Mouse (Mus musculus) urinary bladder, postnatal 14 days (tissue): ENCODE data around the gene Irs1.

Experiments used
- DNase-seq: peaks from one replicate; pipeline ENCODE4 v3.0.0; 2021; ENCODE audit warnings: low spot score

The Irs1 gene

DNA sequence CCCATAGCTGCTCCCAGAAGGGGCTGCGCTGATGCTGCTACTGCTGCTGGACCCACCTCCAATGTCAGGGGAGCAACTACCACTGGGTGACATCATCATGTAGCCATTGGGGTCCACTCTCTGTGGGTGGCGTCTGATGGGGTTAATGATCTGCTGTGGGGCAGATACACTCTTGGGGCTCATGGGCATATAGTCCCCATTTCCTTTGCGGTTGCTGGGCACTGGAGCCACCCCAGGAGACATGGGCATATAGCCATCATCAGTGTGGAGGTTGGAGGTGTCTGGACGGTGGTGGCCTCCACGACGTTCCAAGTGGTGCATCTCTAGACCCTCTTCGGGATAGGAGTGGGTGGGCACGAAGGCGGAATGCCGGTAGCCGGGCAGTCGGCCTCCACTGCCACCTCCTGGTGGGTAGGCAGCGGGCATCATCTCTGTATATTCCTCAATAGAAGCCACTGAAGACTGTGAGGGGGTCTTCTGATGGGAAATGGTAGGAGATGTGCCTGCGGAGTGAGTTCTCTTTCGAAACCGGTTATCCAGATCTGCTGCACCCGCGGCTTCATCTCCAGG, 2.7 kb downstream of the Irs1 start:
- DNase-seq, result no peak

DNA sequence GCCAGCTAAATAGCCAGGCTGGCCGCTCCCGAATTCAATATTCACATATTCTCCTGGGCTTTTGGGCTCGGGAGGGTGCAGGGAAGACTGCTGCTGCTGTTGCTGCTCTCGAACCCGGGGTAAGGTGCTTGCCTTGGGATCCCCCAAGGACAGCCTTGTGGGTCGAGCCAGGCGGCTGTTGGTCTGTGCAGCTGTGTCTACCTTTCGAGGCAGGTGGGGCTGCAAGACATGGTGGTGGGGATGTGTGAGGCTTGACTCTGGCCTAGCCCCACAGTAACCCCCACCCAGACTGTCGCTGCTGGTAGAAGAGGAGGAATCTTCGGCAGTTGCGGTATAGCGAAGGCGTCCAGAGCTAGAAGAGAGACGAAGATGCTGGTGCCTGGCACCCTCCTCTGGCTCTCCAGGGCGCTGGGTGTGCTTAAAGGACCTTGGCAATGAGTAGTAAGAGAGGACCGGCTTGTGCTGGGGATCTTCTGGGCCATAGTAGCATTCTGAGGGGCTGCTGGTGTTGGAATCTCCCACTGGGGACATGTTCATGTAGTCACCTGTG, 3.4 kb downstream of the Irs1 start:
- no peak for DNase-seq

DNA sequence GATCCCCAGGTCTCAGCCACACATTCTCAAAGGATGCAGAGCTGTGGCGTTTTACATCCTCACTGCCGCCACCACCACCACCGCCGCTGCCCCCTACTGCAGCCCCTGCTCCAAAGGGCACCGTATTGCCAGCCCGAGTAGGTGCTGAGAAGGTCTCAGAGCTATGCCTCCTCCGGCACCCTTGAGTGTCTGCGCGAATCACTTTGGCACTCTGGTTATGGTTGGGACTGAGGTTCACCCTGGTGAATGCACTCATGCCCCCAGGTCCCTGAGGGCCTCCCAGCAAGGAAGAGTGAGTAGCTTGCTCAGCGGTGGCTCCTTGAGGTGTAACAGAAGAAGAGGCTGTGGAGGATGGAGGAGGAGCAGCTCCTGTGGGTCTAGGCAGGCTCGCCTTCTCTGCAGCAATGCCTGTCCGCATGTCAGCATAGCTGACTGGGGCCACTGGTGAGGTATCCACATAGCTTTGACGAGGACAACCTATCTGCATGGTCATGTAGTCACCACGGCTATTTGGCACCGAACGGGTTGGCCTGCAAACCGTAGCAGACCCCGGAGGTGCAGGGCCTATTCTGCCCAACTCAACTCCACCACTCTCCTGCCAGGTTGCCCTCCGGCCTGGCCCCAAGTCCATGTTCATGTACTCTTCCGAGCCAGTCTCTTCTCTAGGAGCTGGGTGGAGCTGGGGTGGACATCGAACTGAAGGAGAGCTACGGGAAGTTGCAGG, 4.0 kb downstream of the Irs1 start:
- DNase-seq, result no peak

DNA sequence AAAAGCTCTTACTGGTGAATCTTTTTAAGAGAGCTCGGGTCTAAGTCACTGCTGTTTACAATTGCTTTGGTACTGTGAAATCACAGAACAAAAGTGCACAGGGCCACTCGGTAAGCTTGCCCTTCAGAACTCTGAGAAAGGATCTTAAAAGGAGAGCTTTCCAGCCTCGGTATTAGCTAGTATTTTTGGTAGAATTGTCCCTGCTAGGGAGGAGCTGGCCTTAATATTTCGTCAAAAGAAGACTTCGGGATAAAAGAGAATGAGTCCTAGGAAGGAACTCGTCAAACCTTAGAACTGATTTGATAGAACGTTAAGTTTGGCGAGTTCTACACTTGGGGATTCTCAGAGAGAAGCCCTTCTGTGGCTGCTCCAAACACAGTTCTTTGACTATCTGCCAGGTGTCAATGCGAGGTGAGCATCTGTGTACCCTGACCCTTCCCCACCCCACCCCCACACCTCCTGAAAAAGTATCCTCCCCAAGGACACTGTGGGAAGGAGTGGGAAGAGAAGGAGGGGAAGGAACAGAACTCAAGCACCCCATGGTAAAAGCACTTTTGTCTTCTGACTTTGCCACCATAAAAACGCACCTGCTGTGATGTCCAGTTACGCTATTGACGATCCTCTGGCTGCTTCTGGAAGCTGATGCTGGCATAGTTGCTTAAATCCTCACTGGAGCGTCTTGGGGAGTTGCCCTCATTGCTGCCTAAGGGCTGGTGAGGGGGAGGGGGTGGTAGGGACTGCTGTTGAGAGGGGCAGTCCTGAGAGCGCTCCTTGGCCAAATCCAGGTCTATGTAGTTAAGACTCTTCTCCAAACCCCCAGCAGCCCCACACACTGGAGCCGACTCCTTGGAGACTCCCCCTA, 4.8 kb downstream of the Irs1 start:
- no peak for DNase-seq

DNA sequence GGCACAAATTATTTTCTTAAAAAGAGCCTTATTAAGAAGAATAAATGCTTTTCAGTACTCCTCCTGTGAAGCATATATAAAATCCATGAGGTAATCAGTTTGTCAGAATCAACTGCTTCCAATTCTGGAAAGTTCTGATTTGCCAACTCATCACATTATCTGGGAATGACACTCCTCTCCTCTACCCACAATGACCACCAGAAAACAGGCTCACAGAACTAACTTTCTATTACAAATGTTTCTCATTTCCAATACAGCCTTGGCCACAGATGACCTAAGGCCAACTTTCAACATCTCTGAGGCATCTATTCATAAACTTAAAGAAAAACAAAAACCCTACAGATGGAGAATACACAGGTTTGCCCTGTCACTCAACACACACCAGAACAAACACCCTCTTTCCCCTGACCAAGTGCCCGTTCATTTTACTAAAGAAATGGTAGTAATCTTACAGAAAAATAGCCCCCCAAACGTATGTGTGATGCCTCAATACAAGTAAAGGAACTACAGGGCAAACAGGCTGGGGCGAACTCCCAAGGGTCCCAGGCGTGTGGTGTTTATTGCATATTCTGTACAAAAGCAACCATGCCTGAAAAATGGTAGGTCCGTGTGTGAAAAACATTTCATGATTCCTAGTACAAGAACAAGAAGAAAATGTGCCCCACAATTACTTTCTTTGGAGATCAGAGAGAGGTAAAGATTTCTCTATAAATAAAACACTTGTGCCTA, 5.6 kb downstream of the Irs1 start:
- no peak for DNase-seq

DNA sequence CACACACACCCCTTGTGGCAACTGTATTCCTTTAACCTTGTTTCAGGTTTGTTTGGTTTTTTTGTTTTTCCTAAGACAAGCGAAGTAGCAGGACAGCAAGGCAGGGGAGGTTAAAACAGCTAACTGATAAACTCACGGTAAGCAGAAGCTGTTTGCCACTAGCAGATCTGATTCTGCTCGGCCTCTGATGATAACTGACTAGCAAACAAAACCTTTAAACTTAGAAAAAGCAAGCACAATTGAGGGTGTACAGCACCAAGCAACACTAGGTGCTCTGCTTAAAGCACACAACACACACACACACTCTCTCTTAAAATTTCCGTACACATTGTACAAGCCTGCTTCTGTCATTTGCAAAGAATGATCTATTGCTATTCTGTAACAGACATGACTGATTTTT, 6.8 kb downstream of the Irs1 start:
- DNase-seq, result no peak

DNA sequence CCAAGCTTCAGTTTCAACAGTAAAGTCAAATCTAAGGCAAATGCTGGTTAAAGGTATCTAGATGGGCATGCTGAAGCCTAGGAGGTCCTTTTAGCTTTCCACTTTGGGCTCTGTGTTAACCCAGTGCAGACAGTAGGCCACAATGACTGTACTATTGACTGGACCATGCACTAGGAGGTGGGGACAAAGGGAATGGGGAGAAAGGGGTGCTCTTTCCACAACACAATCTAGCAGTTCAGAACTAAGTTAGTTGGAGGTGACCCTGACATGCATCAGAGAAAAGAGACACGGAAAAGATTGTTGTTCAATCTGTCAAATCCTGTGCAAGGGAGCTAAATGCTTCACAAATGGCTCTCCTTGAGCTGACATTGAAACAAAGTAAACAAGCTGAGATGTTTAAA, 7.3 kb downstream of the Irs1 start:
- DNase-seq, result no peak

DNA sequence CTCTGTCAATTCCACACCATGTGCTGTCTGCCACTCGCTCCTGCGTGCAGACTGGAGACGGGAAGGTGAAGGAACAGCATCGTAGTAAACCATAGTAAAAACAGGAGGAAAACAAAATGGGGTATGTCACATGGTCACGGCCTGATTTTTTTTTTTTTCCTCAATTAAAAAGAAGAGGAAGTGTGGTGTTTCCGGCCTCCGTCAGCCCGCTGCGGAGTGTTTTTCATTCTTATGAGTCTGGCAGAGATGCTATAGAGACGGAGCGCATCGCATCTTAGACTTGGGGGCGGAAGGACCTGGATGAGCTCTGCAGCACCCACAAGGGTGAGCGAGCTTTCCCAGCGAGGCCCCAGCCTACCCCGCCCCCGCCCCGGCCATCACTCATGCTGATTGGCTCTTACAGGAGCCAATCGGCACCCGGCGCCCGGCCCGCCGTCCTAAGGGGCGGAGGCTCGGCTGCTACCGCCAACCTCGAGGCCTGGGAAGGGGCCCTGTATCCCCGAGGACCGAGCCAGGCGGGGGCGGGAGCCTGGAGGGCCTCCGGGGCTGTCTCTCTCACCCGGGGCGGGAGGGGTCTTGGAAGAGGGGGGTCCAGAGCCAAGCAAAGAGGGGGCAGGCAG, 8.1 kb downstream of the Irs1 start:
- DNase-seq, result peak; percentile 88

DNA sequence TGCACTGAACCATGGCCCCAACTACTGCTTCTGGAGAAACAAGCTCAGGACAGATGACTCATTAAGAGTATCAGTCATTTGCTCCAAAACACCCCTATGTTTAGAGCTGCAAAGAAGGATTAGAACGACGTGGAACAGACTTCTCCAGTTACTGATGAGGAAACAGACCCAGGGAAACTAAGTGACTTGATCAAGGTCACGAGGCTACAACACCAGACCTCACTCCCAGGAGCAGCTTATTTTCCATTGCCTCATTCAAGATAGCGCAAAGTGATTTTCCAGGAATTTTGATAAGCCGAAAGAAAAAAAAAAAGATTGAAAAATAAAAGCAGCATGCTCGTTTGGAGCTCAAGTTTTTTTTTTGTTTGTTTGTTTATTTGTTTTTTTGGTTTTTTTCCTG, 9.4 kb downstream of the Irs1 start:
- DNase-seq, result no peak

DNA sequence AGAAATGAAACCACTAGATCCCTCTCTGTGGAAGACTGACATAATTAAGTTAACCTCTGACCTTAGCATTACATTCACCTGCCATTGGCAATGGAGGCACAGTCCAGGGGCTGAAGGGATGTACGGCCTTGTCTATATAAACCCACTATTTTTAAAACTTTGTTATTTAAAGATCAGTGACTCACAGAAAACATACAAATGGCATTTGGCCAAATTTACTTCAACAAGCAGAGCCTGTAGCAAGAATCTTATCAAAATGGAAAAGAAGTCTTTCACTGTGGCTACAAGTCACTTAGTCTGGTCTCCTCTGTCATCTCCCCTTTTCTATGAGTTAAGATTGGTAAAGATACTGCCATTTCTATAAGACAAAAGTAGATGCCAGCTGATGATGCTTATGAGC, 11.4 kb downstream of the Irs1 start:
- no peak for DNase-seq

DNA sequence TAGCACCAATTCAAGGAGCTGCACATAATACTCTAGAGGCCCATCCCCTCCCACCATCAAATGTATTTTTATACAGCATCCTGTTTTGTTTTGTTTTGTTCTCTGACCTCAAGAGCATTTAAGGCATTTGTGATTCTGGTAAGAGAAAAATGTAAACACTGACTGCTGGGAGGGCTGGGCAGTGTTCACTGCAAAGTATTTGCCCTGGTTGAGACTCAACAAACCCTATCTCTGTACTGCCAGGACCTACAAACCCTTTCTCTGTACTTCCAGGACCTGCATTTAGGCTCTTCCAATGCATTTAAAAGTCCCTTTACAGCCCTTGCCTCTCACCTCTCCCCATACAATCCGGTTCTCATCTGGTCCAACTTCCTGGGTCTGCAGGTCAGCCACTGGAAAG, 16.9 kb downstream of the Irs1 start:
- DNase-seq, result no peak

DNA sequence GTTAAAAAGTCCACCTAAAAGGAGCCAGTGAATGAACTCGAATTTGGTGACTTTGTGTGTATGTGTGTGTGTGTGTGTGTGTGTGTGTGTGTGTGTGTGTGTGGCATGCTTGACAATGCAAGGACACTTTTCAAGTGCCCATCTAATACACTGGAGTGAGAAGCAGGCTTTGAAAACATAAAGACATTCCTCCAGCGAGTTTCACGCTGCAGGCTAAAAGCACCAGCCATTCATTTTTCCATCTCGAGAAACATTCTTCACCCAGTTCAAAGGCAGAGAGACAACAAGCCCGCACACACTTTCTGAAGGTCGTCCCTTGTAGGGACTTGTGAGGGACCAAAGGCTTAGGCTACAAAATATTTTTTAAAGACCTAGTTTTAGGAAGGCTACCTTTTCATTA, 17.7 kb downstream of the Irs1 start:
- no peak for DNase-seq

DNA sequence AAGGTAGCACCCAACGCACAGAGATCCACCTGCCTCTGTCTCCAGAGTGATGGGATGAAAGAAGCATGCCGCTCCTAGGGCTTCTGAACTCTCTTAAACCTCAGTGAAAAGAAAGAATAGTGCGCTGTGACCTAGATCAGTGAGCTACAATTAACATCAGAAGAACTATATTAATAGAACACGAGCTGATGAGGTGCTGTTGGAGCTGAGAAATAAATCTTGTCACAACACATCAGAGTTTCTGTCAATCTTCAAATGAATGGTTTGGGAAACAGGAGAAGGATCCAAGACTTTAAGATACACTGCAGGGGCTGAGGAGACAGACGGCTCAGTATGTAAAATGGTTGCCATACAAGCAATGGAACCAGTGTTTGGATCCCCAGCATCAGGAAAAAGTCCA, 19.0 kb downstream of the Irs1 start:
- no peak for DNase-seq

DNA sequence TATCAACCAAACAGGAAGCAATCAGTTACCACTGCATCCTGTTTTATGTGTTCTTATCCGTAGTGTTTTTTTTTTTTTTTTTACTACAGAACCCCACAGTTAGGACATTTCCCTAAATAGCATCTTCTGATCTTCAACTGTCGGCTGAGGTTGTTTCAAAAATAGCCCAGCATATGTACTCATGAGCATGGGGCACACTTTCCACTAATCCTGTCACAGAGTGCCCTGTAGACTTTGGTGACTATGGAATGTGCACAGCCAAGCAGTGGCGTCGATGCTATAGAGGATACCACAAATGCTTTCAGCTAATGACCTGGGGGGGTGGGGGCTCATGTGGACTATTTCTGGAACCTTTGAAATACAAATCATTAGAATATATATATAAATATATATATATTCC, 23.7 kb downstream of the Irs1 start:
- no peak for DNase-seq

DNA sequence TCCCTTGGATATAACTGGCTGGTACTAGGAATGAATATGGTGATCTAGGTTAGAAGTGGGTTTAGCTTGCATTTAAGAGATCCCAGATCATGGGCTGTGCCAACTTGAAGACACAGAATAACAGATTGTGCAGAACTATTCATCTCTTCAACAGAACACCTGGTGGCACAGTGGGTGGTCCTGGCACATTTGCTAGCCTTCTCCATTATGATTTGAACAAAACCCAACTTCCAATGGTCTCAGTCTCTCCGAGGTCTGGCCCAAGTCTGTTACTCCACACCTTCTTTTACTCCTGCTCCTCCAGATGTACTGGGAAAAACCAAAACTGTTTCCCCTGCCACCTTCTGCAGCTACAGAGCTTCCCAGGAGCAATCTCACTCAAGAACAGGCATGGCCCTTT, 28.9 kb downstream of the Irs1 start:
- DNase-seq, result no peak

DNA sequence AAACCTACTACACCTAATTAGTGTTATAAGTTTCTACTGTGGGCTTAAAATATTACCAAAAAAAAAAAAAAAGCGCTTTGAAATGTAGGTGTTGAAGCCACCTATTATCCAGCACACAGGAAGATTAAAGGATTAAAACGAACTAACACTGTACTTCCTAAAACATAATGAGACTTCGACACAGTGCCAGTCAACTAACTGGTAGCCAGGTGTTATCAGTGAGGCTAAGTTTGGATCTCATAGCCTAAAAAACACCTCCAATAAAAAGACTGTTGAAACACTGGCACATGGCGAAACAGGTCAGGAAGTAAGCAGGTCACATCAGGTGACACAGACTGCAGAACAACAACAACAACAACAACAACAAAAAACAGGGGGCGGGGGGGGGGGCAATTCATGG, 29.6 kb downstream of the Irs1 start:
- no peak for DNase-seq

DNA sequence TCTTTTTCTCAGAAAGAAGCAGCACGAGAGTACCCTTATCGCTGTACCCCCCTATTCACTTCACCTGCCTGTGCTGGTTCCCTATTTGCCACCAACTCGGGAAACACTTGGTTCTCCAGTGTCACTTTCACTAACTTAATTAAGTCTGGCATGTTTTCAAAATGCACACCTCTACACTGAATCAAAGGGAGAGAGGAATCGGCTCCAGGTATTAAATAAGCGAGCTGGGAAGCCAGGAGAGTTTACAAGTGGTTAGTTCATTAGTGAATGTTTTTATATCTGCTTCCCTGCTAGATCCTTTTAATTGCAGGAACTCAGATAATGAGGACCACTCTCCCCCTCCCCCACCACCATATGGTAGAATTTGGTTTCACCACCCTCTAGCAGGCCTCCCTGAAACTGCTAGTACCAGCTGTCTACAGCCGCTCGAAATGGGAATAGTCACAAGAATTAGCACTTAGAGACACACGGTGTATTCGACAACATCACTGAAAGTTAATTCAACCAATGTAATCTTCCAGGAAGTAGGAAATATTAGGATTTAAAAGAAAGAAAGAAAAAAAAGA, 30.1 kb downstream of the Irs1 start:
- no peak for DNase-seq

DNA sequence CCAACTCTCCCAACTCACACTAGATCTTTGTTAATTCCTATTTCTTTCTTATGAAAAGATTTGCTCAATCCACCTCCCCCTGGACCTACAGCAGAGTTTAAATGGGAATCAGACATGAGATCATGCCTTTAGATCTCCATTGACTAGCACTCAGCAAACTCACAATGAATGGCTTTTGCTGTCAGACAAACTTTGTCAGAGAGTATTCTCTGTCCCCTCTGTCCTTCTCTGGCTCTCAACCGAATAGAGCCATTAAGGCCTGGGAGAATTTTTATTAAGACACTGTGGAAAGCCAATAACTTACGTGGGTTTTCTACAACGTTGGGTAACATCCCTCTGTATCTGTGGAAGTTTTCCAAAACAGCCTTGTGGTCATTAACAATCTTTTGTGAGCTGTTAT, 31.2 kb downstream of the Irs1 start:
- no peak for DNase-seq

DNA sequence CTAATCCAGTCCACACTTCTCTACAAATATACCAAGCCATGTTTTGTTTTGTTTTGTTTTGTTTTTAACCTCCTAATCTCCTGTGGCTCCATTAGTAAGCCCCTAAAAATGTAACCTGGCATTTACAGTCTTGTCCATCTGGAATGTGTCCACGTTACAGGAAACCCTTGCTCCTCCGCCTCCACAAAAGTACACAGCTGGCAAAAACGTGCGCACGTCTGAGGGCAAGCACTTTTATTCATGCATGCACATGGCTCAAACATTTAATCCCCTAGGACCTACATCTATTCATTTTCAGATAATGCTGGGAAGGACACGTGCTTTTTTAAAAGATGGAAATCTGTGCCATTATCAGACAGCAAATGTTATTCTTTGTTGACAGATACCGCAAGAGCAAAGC, 32.9 kb downstream of the Irs1 start:
- peak; percentile 36 for DNase-seq

DNA sequence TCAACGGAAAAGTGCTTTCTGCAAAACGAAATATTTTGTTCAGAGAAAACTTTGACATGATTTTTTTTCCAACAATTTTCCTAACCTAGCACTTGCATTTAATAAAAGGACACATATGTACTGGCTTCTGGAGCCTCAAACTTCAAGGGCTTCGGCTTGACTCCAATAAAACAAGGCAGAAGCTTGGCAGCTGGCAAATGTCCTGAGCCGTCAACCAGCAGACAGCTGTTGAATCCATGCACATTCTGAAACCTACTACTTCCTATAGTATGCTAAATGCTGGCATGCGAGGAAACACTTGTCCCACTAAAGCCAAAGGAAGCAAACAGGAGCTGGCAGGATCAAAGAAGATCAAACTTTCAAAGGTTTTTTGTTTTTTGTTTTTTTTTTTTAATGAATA, 33.8 kb downstream of the Irs1 start:
- DNase-seq, result no peak

DNA sequence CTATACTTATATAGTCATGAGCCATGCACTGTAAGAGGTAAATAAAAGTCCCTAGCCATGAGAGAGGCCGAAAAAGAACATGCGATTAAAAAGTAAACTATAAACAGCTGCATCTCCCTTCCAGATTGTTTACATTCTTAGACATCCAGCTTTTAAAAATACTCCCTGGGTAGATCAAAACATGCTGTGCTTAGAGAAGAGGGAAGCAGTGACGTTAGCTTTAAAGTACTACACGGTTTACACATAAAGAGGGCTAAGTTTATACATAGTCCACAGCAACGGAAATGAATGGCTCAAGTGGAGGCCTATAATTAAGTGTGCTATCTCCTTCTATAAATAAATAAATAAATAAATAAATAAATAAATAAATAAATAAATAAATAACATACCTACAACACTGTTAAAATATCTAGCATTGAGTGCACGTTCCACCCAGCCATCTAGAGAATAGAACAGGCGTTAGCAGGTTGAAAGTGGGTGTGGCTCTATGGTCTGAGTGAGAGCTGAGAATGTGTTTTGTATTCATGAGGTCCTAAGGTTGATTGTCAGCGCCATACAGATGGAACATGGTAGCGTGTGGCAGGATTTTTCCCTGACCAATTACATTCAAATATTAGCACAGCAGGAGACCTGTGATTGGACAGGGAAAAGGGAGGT, 37.3 kb downstream of the Irs1 start:
- no peak for DNase-seq
